Mouse (Mus musculus) lung, adult 2 months (tissue): ENCODE measurements around the gene Usp8. TPM values are rescaled to one million over a fixed set of nuclear protein-coding genes. Genes with fewer than 3 reads are reported as not detected.

Experiments used
- DNase-seq: peaks from one replicate; pipeline ENCODE4 v3.0.0; 2022
- H3K4me1 ChIP-seq: fragments of 200-500 bp; 2 replicates; pipeline ENCODE4 v1.6.1; 2011; ENCODE audit warnings: low read length; ENCODE audit not compliant: control insufficient read depth, insufficient read depth
- H3K4me3 ChIP-seq: fragments of 200-500 bp; replicated peaks from 2 replicates; pipeline ENCODE3; 2011; ENCODE audit warnings: low read depth, mild to moderate bottlenecking, control low read depth, low read length; ENCODE audit errors: extremely low read depth
- CTCF ChIP-seq: fragments of 200-500 bp; IDR thresholded peaks from 2 replicates; pipeline ENCODE4 v1.5.1; 2011; ENCODE audit warnings: mild to moderate bottlenecking, low read length, control low read depth; ENCODE audit not compliant: insufficient read depth
- POLR2A ChIP-seq: fragments of 200-500 bp; IDR thresholded peaks from 2 replicates; pipeline ENCODE4 v1.6.1; 2011; ENCODE audit warnings: low read depth, mild to moderate bottlenecking, control low read depth, low read length, borderline replicate concordance; ENCODE audit errors: extremely low read depth
- WGBS: fragments of 180-500 bp; shearing (Covaris S2); methylation state at CpG from one replicate; pipeline ENCODE4 v1.1.7; 2018; 5-methylcytosine and 5-hydroxymethylcytosine counted together
- polyA plus RNA-seq: library from polyadenylated mRNA; depleted of rRNA; stranded (reverse); fragments of >200 nt; gene quantifications from 2 replicates; pipeline ENCODE4 v1.2.3, GENCODE M21; 2012; rRNA removed

Usp8 gene
- polyA plus RNA-seq, 1 experiment, result 23.9 TPM

DNA sequence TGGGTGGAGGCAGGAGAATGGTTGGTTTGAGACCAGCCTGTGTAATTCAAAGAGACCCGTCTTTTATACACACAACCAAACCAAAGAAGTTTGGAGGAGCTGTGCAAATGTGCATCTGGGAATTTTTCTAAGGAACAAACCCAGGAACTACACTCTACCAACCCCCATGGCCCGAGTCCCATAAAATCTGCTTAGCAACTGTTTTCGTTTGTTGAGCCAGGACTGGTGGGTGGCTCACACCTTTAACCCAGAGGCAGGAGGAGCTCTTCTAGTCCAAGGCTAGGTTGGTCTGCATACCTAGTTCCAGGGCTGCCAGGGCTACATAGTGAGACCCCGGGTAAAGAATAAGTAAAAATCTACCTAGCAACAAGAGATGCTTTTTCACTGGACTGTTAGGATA lies 68.8 kb downstream of the Usp8 start:
- WGBS, result 62% methylated on average over 4 of the region's 4 CpGs
- TF ChIP-seq CTCF, result no peak
- no peak for TF ChIP-seq POLR2A
- Histone ChIP-seq H3K4me1 (no peaks in the 10 kb centered on the region), H3K4me3 (no peak overlapping the region)
- DNase-seq, result no peak

DNA sequence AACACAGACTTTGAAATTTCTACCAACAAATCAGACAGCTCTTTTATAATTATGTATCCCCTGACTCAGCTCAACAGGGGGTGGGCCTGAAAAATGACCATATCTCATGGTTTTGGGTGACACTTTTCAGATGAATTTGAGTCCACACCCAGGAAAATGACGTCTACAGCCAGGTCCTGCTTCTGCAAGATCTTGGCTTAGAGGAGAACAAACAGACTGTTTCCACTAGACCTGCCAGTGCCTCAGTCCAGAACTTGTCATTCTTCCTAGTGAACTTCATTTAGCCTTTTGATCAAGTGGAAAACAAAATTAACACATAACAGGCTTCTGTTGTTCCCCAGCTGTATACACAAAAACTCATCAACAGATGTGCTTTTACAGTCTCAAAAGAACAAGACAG lies 69.3 kb downstream of the Usp8 start:
- DNase-seq, result no peak
- H3K4me3 ChIP-seq, result no peak overlapping the region
- 30% methylated on average over 1 of the region's 1 CpGs for WGBS
- TF ChIP-seq CTCF, result no peak
- no peak for TF ChIP-seq POLR2A
- H3K4me1 ChIP-seq, result no peaks in the 10 kb centered on the region

DNA sequence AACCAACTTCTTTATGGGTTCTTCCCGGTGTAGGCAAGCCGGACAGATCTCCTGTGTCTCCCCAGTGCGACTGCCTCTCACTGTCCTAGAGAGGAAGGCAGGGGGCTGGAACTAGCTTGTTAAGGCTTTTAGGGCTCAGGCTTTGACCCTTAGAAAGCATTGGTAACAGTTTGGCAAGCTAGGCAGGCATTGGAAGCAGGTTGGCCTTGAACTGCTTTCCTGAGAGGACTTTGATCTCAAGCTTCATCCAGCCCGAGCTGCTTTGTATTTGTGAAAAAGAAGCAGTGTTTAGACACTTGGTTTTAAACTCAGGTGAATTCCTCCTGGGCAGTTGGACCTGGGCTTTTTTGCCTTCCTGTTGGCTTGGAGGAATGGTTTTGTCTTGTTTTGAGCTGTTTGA lies 71.7 kb downstream of the Usp8 start:
- no peak for TF ChIP-seq POLR2A
- no peak for TF ChIP-seq CTCF

DNA sequence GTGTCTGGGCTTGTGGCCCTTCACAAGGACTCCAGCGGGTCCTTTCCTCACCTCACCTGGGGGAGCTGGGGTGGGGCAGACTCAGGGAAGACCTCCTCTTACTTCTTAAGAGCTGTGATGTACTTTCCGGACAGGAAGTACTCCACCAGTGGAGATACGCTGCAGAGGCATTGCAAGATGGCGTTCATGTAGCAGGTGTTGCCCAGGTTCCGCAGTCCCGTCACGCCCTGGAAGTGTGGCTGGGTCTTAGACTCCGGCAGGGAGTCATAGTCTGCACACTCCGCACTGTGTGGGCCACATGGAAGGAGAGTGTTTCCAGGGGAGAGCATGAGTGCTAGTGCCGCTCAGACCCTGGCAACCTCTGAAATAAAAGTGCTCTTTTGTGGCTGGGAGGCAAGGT lies 73.2 kb downstream of the Usp8 start:
- Histone ChIP-seq H3K4me1 (no peaks in the 10 kb centered on the region), H3K4me3 (no peak overlapping the region)
- TF ChIP-seq CTCF (no peak), POLR2A (no peak)
- WGBS, result 84% methylated on average over 10 of the region's 10 CpGs
- DNase-seq, result no peak

More for the DNA sequence above, 71.7 kb downstream of the Usp8 start:
- Histone ChIP-seq H3K4me1 (no peaks in the 10 kb centered on the region), H3K4me3 (no peak overlapping the region)
- WGBS, result 81% methylated on average over 4 of the region's 4 CpGs
- no peak for DNase-seq

DNA sequence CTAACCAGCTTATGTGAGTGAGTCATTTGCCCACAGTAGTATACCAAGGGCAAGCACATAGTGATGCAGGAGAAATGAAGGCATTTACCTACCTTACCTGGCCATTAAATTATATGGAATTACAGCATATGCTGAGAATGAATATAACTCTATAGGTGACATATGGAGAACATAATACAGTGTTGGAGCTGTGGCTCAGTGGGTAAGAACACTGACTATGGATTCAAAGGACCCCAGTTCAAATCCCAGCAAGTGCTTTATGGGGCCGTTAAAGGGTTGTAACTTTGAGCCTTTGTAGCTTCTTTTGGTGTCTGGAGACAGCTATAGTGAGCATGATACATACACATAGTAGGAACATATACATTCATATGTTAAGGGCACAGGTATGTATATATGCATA lies 74.3 kb downstream of the Usp8 start:
- WGBS, result 86% methylated on average over 1 of the region's 1 CpGs
- TF ChIP-seq POLR2A (no peak), CTCF (no peak)
- DNase-seq, result no peak
- Histone ChIP-seq H3K4me1 (no peaks in the 10 kb centered on the region), H3K4me3 (no peak overlapping the region)

DNA sequence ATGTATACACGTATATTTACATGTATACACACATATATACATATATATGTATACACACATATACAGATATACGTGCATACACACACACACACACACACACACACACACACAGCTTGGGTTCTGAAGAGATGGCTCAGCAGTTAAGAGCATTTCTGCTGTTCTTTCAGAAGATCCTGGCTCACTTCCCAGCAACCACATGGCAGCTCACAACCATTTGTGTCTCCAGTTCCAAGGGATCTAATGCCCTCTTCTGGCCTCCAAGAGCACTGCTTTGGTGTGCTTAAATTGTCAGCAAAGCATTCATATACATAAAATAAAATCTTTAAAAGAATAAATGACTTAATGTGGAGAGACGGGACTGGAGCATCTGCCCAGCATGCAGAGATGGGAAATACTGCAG lies 75.3 kb downstream of the Usp8 start:
- H3K4me1 ChIP-seq, result no peaks in the 10 kb centered on the region
- 62% methylated on average over 3 of the region's 3 CpGs for WGBS
- H3K4me3 ChIP-seq, result no peak overlapping the region
- peak; percentile 36; the same call in 1 of the 2 replicates for TF ChIP-seq CTCF
- TF ChIP-seq POLR2A, result no peak
- peak; percentile 28 for DNase-seq

DNA sequence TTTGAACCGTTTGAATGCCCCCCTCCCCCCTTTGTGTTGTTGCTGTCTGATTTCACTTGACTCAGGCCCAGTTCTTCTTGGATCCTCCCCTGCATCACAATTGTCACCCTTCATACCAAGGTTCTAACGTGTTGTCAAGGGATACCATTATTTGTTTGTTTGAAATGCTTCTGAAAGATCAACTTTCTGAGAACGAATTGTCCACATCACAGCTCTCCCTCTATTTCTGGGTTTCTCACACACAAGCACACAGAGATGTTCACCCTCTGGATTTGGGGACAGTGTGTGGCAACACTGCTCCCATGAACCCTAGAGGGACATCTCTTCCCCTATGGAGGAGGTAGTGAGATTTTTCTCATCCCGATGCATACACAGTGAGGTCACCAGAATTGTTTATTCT lies 76.2 kb downstream of the Usp8 start, which contains the start of gene Usp50:
Gene Usp50, minus strand, starts transcription at position 101 of the 400 bp plus-strand sequence.
- no peak for DNase-seq
- TF ChIP-seq POLR2A (no peak), CTCF (no peak)
- 66% methylated on average over 4 of the region's 4 CpGs for WGBS
- no peaks in the 10 kb centered on the region for H3K4me1 ChIP-seq
- no peak within 1 kb of the TSS for H3K4me3 ChIP-seq

DNA sequence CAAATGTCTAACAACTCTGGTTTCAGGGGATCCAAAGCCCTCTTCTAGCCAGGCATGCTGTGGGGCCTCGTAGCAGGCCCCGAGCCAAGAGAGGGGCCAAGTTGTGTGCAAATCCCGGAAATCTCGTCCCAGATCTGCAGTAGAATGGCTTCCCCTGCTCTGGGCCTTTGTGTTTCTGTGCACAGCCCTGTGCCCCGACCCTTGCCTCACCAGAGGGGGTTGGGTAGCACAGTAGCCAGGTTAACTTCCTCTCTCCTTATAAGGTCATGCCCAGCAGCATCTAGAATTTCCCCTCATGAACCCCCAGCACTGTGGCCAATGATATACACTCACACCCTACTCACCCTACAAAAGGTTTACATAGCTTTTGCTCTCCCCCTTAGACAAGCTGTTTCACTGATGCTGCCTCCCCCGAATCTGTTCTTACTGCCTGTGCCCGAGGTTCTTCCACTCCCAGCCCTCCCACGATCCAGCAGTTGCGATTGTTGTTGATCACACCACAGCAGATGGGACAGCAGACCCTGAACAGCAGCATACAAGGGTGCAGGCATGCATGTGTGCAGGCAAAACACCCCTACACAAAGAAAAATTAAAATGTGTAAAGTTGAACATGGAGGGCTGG lies 80.7 kb downstream of the Usp8 start:
- DNase-seq, result no peak
- no peak for TF ChIP-seq POLR2A
- no peak for TF ChIP-seq CTCF
- H3K4me3 ChIP-seq, result no peak overlapping the region
- WGBS, result 31% methylated on average over 9 of the region's 9 CpGs
- H3K4me1 ChIP-seq, result no peaks in the 10 kb centered on the region

DNA sequence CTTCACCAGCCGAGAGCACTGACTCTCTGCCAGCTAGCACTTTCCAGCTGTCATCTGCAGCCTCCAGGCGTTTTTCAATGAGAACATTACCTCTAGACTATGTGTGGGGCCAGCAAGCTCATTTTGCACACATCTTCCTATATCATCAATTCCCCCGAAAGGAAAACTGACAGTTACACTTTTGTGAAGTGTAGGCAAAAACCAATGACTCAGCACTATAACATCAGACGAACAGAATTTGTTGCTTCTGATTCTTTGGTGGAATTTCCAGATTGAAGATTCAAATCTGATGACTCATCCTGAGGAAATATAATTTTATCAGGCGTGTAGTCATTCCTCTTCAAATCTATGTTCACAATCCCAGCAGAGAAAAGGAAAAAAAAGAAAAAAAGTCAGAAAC lies 85.5 kb downstream of the Usp8 start:
- DNase-seq, result no peak
- TF ChIP-seq POLR2A (no peak), CTCF (no peak)
- no peak overlapping the region for H3K4me3 ChIP-seq
- H3K4me1 ChIP-seq, result no peaks in the 10 kb centered on the region
- 67% methylated on average over 5 of the region's 5 CpGs for WGBS

DNA sequence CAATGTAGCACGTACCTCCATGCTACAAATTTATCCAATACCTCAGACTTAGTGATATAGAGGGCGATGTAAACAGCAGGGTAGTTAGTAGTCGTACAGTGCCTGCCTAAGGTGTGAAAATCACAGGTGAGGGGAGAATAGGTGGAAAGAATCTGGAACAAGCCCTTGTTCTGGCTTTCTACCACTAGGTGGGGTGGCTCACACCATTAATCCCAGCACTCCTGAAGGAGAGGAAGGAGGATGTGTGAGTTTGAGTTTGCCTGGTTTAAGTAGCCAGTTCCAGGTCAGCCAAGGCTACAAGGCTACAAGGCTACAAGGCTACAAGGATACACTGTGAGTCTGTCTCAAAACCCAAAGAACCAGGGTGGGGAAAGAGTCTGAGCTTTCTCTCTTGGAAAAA lies 88.6 kb downstream of the Usp8 start:
- DNase-seq, result no peak
- 84% methylated on average over 3 of the region's 3 CpGs for WGBS
- Histone ChIP-seq H3K4me3 (no peak overlapping the region), H3K4me1 (no peaks in the 10 kb centered on the region)
- TF ChIP-seq CTCF, result no peak
- no peak for TF ChIP-seq POLR2A

DNA sequence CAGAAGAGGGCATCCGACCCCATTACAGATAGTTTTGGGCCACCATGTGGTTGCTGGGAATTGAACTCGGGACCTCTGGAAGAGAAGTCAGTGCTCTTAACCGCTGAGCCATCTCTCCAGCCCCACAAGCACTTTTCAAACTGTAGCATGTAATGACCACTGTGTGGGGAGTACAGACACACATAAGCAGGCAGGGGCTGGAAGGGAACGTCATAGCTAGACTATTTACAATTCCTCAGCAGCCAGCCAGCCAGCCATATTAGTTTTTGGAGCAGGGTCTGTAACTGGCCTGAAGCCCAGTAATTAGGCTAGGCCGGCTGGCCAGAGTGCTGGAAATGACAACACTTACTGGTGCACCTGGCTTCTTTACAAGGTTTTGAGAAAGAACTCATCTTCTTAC lies 91.3 kb downstream of the Usp8 start:
- Histone ChIP-seq H3K4me1 (no peaks in the 10 kb centered on the region), H3K4me3 (no peak overlapping the region)
- WGBS, result 72% methylated on average over 5 of the region's 5 CpGs
- no peak for TF ChIP-seq CTCF
- no peak for TF ChIP-seq POLR2A
- DNase-seq, result no peak

DNA sequence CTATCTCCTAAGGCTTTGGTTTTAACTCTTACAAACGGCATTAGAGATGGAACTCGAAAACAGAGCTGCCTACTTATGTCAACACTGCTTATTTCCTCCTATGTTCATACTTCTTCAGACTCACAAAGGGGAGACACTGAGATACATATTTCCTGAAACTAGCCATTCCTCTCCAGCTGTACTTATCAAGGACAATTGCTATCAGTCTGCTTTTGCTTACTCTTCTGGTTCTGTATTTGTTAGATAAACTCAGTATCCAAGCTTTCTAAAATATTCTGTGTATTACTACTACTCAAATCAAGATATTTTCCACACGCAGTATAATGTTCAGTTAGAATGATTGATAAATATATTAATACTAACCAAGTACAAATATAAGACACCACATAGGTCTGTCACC lies 94.9 kb downstream of the Usp8 start:
- WGBS, result 93% methylated on average over 3 of the region's 3 CpGs
- H3K4me3 ChIP-seq, result no peak overlapping the region

More for the DNA sequence above, 94.9 kb downstream of the Usp8 start:
- no peak for DNase-seq
- H3K4me1 ChIP-seq, result no peaks in the 10 kb centered on the region
- TF ChIP-seq CTCF, result no peak
- no peak for TF ChIP-seq POLR2A

Other genes with a start within 250 kb of the Usp8 start
- 1.0 and 1.8 TPM in 2 replicates for gene Atp8b4, start 206.7 kb upstream of the Usp8 start, polyA plus RNA-seq
- 2.4 and 2.7 TPM in 2 replicates for gene Slc27a2, start 154.9 kb upstream of the Usp8 start, polyA plus RNA-seq
- gene Hdc, start 88.0 kb upstream of the Usp8 start, polyA plus RNA-seq, result 59.1 and 75.3 TPM in 2 replicates
- gene Gabpb1, start 31.0 kb upstream of the Usp8 start, polyA plus RNA-seq, result 7.1 and 11.6 TPM in 2 replicates
- gene Usp50, start 76.1 kb downstream of the Usp8 start, polyA plus RNA-seq, result 0.49 and 0.84 TPM in 2 replicates
- gene Trpm7, start 168.9 kb downstream of the Usp8 start, polyA plus RNA-seq, result 4.5 and 7.2 TPM in 2 replicates
- 13.1 and 23.0 TPM in 2 replicates for gene Sppl2a, start 225.9 kb downstream of the Usp8 start, polyA plus RNA-seq